Mouse (Mus musculus): Measurements from ENCODE around the gene Adgre5. TPM values are rescaled to one million over a fixed set of nuclear protein-coding genes. Genes with fewer than 3 reads are reported as not detected.

Adgre5 gene
- polyA plus RNA-seq, 1 experiment from 2014 or later = 18.3 TPM

- no peak overlapping the region for H3K27ac ChIP-seq (ENCODE audit: low read length)
- ATAC-seq (ENCODE audit: low read depth) = no peak
- no peak overlapping the region for H3K4me3 ChIP-seq (ENCODE audit: low read depth, low read length)
- peaks cover 23% of the 10 kb centered on the region for H3K4me1 ChIP-seq (ENCODE audit: control insufficient read depth, low read depth, low read length)
- no peaks in the 10 kb centered on the region for H3K27me3 ChIP-seq (ENCODE audit: control insufficient read depth, insufficient read depth, low read depth, low read length)
- no peaks in the 10 kb centered on the region; the same call in 1 of the 2 replicates for H3K9me3 ChIP-seq (replicated peaks; ENCODE audit: control insufficient read depth, low read length)
- H3K36me3 ChIP-seq (ENCODE audit: control insufficient read depth, insufficient read depth) = no peaks in the 10 kb centered on the region
- no peak overlapping the region for H3K4me2 ChIP-seq (ENCODE audit: low read depth, low read length)
- no peak overlapping the region for H3K9ac ChIP-seq (ENCODE audit: low read depth, low read length)
- 54% methylated on average over 9 of the region's 9 CpGs for WGBS (ENCODE audit: insufficient replicate concordance)
Observed at GRCm38 (mm10) chr8:83700423-83701085, 40.6 kb downstream of the Adgre5 start.

- no peak for ATAC-seq (ENCODE audit: low read depth)
- peak overlapping the region; percentile 88 for H3K9ac ChIP-seq (ENCODE audit: low read depth, low read length)
- peak overlapping the region; percentile 84 for H3K4me3 ChIP-seq (ENCODE audit: low read depth, low read length)
- 15% methylated on average over 9 of the region's 9 CpGs for WGBS (ENCODE audit: insufficient replicate concordance)
- H3K9me3 ChIP-seq (replicated peaks; ENCODE audit: control insufficient read depth, low read length) = no peaks in the 10 kb centered on the region; the same call in 1 of the 2 replicates
- peak overlapping the region; percentile 68 for H3K27ac ChIP-seq (ENCODE audit: low read length)
- H3K36me3 ChIP-seq (ENCODE audit: control insufficient read depth, insufficient read depth) = no peaks in the 10 kb centered on the region
- H3K4me1 ChIP-seq (ENCODE audit: control insufficient read depth, low read depth, low read length) = peaks cover 29% of the 10 kb centered on the region
- peak overlapping the region; percentile 99 for H3K4me2 ChIP-seq (ENCODE audit: low read depth, low read length)
- H3K27me3 ChIP-seq (ENCODE audit: control insufficient read depth, insufficient read depth, low read depth, low read length) = no peaks in the 10 kb centered on the region
Observed at GRCm38 (mm10) chr8:83699566-83699965, 41.6 kb downstream of the Adgre5 start.

GRCm38 (mm10) chr8:83698661-83699453 is 42.3 kb downstream of the Adgre5 start, which contains the start of gene Pkn1:
Gene Pkn1, minus strand, starts transcription at chr8:83699179.
- Histone ChIP-seq H3K9ac (ENCODE audit: low read depth, low read length) (peak within 1 kb of the TSS; percentile 88), H3K4me3 (ENCODE audit: low read depth, low read length) (peak within 1 kb of the TSS; percentile 84), H3K4me1 (ENCODE audit: control insufficient read depth, low read depth, low read length) (peaks cover 36% of the 10 kb centered on the region), H3K9me3 (replicated peaks; ENCODE audit: control insufficient read depth, low read length) (no peaks in the 10 kb centered on the region; the same call in 1 of the 2 replicates), H3K27me3 (ENCODE audit: control insufficient read depth, insufficient read depth, low read depth, low read length) (no peaks in the 10 kb centered on the region), H3K27ac (ENCODE audit: low read length) (peak within 1 kb of the TSS; percentile 77), H3K4me2 (ENCODE audit: low read depth, low read length) (peak within 1 kb of the TSS; percentile 99), H3K36me3 (ENCODE audit: control insufficient read depth, insufficient read depth) (no peaks in the 10 kb centered on the region)
- under 1% methylated on average over 72 of the region's 85 CpGs for WGBS (ENCODE audit: insufficient replicate concordance)
- peak; percentile 93 for ATAC-seq (ENCODE audit: low read depth)

GRCm38 (mm10) chr8:83698291-83698660 is 42.9 kb downstream of the Adgre5 start:
- peak overlapping the region; percentile 99 for H3K4me2 ChIP-seq (ENCODE audit: low read depth, low read length)
- H3K9me3 ChIP-seq (replicated peaks; ENCODE audit: control insufficient read depth, low read length) = no peaks in the 10 kb centered on the region; the same call in 1 of the 2 replicates
- peak overlapping the region; percentile 88 for H3K9ac ChIP-seq (ENCODE audit: low read depth, low read length)
- H3K4me3 ChIP-seq (ENCODE audit: low read depth, low read length) = peak overlapping the region; percentile 84
- WGBS (ENCODE audit: insufficient replicate concordance) = under 1% methylated on average over 15 of the region's 15 CpGs
- H3K4me1 ChIP-seq (ENCODE audit: control insufficient read depth, low read depth, low read length) = peaks cover 38% of the 10 kb centered on the region
- peak; percentile 22; the same call in 1 of the 2 replicates for ATAC-seq (ENCODE audit: low read depth)
- no peaks in the 10 kb centered on the region for H3K27me3 ChIP-seq (ENCODE audit: control insufficient read depth, insufficient read depth, low read depth, low read length)
- H3K27ac ChIP-seq (ENCODE audit: low read length) = peak overlapping the region; percentile 77
- H3K36me3 ChIP-seq (ENCODE audit: control insufficient read depth, insufficient read depth) = no peaks in the 10 kb centered on the region

GRCm38 (mm10) chr8:83697374-83698220 is 43.5 kb downstream of the Adgre5 start:
- Histone ChIP-seq H3K4me3 (ENCODE audit: low read depth, low read length) (peak overlapping the region; percentile 84), H3K4me2 (ENCODE audit: low read depth, low read length) (peak overlapping the region; percentile 99), H3K27me3 (ENCODE audit: control insufficient read depth, insufficient read depth, low read depth, low read length) (no peaks in the 10 kb centered on the region), H3K27ac (ENCODE audit: low read length) (peak overlapping the region; percentile 77), H3K9ac (ENCODE audit: low read depth, low read length) (peak overlapping the region; percentile 88; the same call in 1 of the 2 replicates), H3K9me3 (replicated peaks; ENCODE audit: control insufficient read depth, low read length) (no peaks in the 10 kb centered on the region; the same call in 1 of the 2 replicates), H3K36me3 (ENCODE audit: control insufficient read depth, insufficient read depth) (no peaks in the 10 kb centered on the region), H3K4me1 (ENCODE audit: control insufficient read depth, low read depth, low read length) (peaks cover 38% of the 10 kb centered on the region)
- whole genome bisulfite sequencing (ENCODE audit: insufficient replicate concordance) = 27% methylated on average over 19 of the region's 19 CpGs
- no peak for ATAC-seq (ENCODE audit: low read depth)

- H3K4me2 ChIP-seq (ENCODE audit: low read depth, low read length) = no peak overlapping the region
- H3K4me1 ChIP-seq (ENCODE audit: control insufficient read depth, low read depth, low read length) = peaks cover 38% of the 10 kb centered on the region
Observed at GRCm38 (mm10) chr8:83695351-83696106, 45.6 kb downstream of the Adgre5 start.

GRCm38 (mm10) chr8:83694369-83695160 is 46.6 kb downstream of the Adgre5 start:
- H3K36me3 ChIP-seq (ENCODE audit: control insufficient read depth, insufficient read depth) = peaks cover 15% of the 10 kb centered on the region
- peak overlapping the region; percentile 30; the same call in 1 of the 2 replicates for H3K27ac ChIP-seq (ENCODE audit: low read length)
- peaks cover 33% of the 10 kb centered on the region for H3K4me1 ChIP-seq (ENCODE audit: control insufficient read depth, low read depth, low read length)
- no peak overlapping the region for H3K4me3 ChIP-seq (ENCODE audit: low read depth, low read length)
- no peaks in the 10 kb centered on the region for H3K9me3 ChIP-seq (replicated peaks; ENCODE audit: control insufficient read depth, low read length)
- ATAC-seq (ENCODE audit: low read depth) = no peak
- no peak overlapping the region for H3K4me2 ChIP-seq (ENCODE audit: low read depth, low read length)
- H3K27me3 ChIP-seq (ENCODE audit: control insufficient read depth, insufficient read depth, low read depth, low read length) = no peaks in the 10 kb centered on the region
- H3K9ac ChIP-seq (ENCODE audit: low read depth, low read length) = no peak overlapping the region
- 56% methylated on average over 11 of the region's 11 CpGs for WGBS (ENCODE audit: insufficient replicate concordance)

More at GRCm38 (mm10) chr8:83695351-83696106, 45.6 kb downstream of the Adgre5 start:
- H3K27ac ChIP-seq (ENCODE audit: low read length) = no peak overlapping the region
- H3K27me3 ChIP-seq (ENCODE audit: control insufficient read depth, insufficient read depth, low read depth, low read length) = no peaks in the 10 kb centered on the region
- no peak for ATAC-seq (ENCODE audit: low read depth)
- H3K9me3 ChIP-seq (replicated peaks; ENCODE audit: control insufficient read depth, low read length) = no peaks in the 10 kb centered on the region
- H3K4me3 ChIP-seq (ENCODE audit: low read depth, low read length) = no peak overlapping the region
- 34% methylated on average over 17 of the region's 17 CpGs for WGBS (ENCODE audit: insufficient replicate concordance)
- no peak overlapping the region for H3K9ac ChIP-seq (ENCODE audit: low read depth, low read length)
- peaks cover 14% of the 10 kb centered on the region for H3K36me3 ChIP-seq (ENCODE audit: control insufficient read depth, insufficient read depth)

Measured in liver, embryonic 16.5 days (tissue).